Mouse (Mus musculus) effector memory CD4-positive, alpha-beta T cell, adult 5 months (primary cell): Measurements from ENCODE around the gene Hmgcl. TPM values are rescaled to one million over a fixed set of nuclear protein-coding genes. Genes with fewer than 3 reads are reported as not detected.

Experiments
- polyA plus RNA-seq: library from polyadenylated mRNA; unstranded; fragments of 100-300 nt; shearing (Covaris generic); gene quantifications from one replicate; pipeline ENCODE4 v1.2.1, GENCODE M21; 2017

The Hmgcl gene
- polyA plus RNA-seq: 44.2 TPM

DNA sequence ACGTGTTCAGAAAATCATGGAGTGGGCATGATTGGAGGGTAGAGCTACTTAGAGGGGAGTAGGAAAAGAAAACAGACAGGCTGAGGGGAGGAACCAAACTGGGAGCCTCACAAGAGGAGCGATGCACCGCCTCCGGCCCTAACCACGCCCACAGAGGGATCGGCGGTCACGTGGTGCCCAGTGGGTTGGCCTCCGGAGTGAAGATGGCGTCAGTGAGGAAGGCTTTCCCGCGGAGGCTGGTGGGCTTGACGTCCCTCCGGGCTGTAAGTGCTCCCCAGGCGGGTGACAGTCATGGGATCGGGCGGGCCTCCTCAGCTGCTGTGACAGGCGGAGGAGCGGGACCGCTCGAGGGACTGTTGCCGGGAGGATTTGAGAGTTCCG, at the start of gene Hmgcl:
Hmgcl (plus strand) TSS at position 171 of the 381 bp plus-strand sequence.

DNA sequence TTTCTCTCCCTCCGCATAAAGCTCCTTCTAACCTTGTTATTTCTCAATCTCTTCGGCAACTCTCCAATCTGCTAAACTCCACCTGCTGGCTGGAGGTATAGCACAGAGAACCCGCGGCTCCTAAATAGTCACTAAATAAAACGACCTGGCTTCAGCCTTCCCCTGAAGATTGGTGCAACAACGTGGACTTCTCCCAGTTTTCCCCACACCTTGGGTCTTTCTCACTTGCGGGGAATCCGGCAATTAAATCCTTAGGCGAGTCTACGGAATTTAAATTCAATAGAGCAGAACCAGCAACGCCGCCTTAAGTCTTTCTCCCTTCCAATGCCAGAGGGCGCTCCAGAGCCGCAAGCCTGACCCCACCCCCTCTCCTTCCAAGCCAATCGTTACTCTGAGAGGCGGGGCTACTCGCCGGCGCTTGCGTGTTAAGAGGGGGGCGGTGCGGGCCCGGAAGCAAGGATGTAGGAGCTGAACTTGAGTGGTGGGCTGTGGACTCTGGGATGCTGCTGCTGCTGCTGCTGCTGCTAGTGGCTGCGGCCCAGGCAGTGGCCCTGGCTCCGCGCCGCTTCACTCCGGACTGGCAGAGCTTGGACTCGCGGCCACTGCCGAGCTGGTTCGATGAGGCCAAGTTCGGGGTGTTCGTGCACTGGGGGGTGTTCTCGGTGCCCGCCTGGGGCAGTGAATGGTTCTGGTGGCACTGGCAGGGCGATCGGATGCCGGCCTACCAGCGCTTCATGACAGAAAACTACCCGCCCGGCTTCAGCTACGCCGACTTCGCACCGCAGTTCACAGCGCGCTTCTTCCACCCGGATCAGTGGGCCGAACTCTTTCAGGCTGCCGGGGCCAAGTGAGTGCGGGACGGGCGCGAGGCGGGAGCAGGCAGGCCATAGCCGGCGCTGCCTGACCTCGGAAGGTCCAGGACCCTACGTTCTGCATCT, 25.7 kb upstream of the Hmgcl start, which contains the start of gene Fuca1:
Fuca1 (plus strand) TSS at position 432 of the 938 bp plus-strand sequence.

DNA sequence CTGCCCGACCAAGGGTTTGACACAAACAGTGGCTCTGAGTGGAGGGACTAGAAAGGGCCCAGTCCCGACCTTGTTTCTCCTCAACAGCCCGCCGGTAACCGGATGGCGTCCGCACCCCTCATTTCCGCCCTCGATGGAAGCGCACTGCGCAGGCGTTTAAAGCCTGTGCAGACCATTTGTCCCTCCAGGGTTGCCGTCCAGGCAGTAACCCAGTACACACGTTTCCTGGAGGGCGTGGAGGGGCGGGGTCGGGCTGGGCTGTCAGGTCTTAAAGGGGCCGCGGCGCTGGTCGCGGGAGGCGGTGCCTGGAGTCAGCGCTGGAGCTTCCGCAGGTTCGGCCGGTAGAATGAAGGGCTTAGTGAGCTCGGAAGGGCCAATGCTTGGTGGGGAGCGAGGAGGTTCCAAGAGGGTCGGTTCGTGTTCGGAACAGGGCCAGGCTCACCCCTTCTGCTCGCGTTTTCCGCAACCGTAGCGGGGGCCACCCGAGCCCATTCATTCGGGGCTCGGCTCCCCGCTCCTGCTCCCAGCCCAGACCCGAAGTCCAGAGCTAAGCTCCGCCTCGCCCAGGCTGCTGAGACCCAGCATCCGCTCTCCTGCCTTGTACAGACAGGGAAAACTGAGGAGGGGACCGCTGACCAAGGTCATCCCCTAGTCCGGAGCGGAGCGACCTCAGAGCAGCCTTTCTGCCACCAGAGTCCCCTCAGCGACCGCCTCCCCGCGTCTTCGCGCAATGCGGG, 17.4 kb downstream of the Hmgcl start, which contains the start of gene Gale:
Gale (plus strand) TSS at position 271 of the 737 bp plus-strand sequence.

DNA sequence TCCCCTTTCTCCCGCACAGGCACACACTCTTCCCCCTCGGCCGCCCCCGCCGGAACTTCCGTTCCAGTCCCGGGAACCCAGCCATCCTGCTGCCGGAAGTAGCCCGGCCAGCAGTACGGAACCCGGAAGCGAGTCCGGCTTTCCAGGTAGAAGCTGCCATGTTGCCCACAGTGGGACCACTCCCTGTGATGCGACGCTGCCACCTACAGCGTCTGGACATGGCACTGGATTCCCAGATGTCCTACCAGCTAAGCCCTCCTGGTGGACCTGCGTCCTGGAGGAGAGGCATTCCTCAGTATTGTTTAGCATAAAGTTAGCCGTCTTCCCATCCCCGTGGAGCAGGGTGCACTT, 26.3 kb downstream of the Hmgcl start, which contains the start of gene Lypla2:
Lypla2 (minus strand) TSS at position 71 of the 351 bp plus-strand sequence.

DNA sequence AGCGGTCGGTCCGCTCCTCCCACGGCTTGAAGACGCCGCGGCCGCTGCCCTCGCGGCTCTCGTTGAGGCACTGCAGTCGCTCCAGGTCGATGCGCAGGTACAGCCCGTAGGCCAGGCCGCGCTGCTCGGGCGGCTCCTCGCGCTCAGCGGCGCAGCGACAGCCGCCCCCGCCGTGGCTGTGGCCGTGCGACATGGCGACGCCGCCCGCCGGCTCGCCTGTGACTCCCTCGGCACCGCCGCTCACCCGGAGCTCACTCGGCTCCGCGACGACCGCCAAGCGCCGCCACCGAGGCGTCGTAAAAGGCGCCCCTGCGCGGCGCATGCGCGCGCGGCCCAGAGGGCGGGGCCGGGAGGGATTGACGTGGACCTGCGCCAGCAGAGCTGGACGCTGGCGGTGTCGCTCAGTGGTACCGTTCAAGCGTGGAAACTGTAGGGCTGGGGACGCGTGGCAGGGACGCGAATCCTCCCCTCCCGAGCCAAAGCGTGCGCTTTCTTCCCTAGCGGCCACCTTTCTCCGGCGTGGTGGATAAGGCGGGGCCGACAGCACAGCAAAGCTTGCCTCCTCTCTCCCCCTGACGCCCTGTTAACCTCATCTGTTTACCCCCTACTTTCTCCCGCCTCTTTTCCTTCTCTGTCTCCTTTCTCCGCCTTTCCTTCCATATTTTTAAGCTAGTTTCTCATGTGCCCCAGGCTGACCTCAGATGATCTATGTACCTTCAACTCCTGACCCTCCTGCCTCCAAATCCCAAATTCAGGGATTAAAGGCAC, 40.9 kb downstream of the Hmgcl start, which contains the start of gene Pithd1:
Pithd1 (minus strand) TSS at position 322 of the 768 bp plus-strand sequence.

Other genes starting within 250 kb of the Hmgcl start
- gene Il22ra1, start 218.3 kb upstream of the Hmgcl start, polyA plus RNA-seq: not detected
- not detected for gene Myom3, start 186.7 kb upstream of the Hmgcl start, polyA plus RNA-seq
- 203 TPM for gene Srsf10, start 90.7 kb upstream of the Hmgcl start, polyA plus RNA-seq
- gene Pnrc2, start 72.6 kb upstream of the Hmgcl start, polyA plus RNA-seq: 191 TPM
- gene Cnr2, start 51.1 kb upstream of the Hmgcl start, polyA plus RNA-seq: 0.85 TPM
- gene Fuca1, start 25.7 kb upstream of the Hmgcl start, polyA plus RNA-seq: 57.2 TPM
- 29.0 TPM for gene Gale, start 17.3 kb downstream of the Hmgcl start, polyA plus RNA-seq
- gene Lypla2, start 26.2 kb downstream of the Hmgcl start, polyA plus RNA-seq: 215 TPM
- 57.5 TPM for gene Pithd1, start 40.8 kb downstream of the Hmgcl start, polyA plus RNA-seq
- 49.2 TPM for gene Eloa, start 75.3 kb downstream of the Hmgcl start, polyA plus RNA-seq
- gene Rpl11, start 107.0 kb downstream of the Hmgcl start, polyA plus RNA-seq: 280 TPM
- 15.3 TPM for gene Id3, start 197.0 kb downstream of the Hmgcl start, polyA plus RNA-seq
- gene E2f2, start 225.9 kb downstream of the Hmgcl start, polyA plus RNA-seq: 2.2 TPM